Mouse (Mus musculus) thymus, adult 2 months (tissue): ENCODE measurements around the gene Pax8.

ENCODE experiments used
- CTCF ChIP-seq: fragments of 200-500 bp; IDR thresholded peaks from 2 replicates; pipeline ENCODE4 v1.5.1; 2012; ENCODE audit warnings: mild to moderate bottlenecking, control low read depth, low read length, moderate library complexity, borderline replicate concordance; ENCODE audit not compliant: control insufficient read depth, poor library complexity, insufficient read depth; ENCODE audit errors: extremely low read depth
- POLR2A ChIP-seq: fragments of 200-500 bp; IDR thresholded peaks from 2 replicates; pipeline ENCODE4 v1.6.1; 2012; ENCODE audit warnings: mild to moderate bottlenecking, low read length, control low read depth, moderate library complexity; ENCODE audit not compliant: control insufficient read depth, poor library complexity, insufficient read depth; ENCODE audit errors: extremely low read depth

DNA sequence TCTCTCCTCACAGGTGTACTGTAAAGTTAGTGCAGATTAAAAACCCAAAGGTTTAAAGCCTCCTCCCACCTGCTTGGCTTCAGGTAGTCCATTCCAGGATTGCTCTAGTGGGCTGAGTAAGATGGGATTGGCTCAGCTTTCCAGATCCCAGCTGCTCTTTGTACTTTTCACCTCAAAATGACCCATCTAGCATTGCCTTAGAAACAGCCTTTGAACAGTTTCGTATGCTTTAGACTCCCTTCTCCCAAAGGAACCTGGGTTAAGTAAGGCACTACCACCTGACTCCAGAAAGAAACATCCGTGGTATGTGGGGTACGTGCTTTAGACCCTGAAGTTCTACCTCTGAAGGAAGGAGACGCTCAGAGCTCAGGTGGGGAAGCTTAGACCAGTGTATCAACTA, 6.3 kb downstream of the Pax8 start:
- TF ChIP-seq POLR2A (no peak), CTCF (no peak)
